Mouse (Mus musculus) testis, postnatal 14 days (tissue): Measurements from ENCODE around the gene Ms4a14.
"Not testable (repeated sequence)": the region's sequence is repeated elsewhere in the genome, so short reads cannot be mapped to it uniquely, and the experiment has no call there.

ENCODE experiments used
- DNase-seq: peaks from one replicate; pipeline ENCODE4 v3.0.0; 2021; ENCODE audit warnings: low spot score

Gene Ms4a14

GRCm38 (mm10) chr19:11314354-11314753 is at the start of gene Ms4a14:
Gene Ms4a14 (minus strand): TSS chr19:11314454.
- no peak for DNase-seq

GRCm38 (mm10) chr19:11362002-11362401 is 47.7 kb upstream of the Ms4a14 start:
- DNase-seq = no peak

- DNase-seq = no peak
Observed at GRCm38 (mm10) chr19:11360106-11360505, 45.9 kb upstream of the Ms4a14 start.

- no peak for DNase-seq
Observed at GRCm38 (mm10) chr19:11355730-11356129, 41.5 kb upstream of the Ms4a14 start.

GRCm38 (mm10) chr19:11351878-11352277 is 37.6 kb upstream of the Ms4a14 start:
- DNase-seq = no peak

- peak; percentile 6 for DNase-seq
Observed at GRCm38 (mm10) chr19:11349698-11350481, 35.6 kb upstream of the Ms4a14 start.

GRCm38 (mm10) chr19:11343992-11344391 is 29.7 kb upstream of the Ms4a14 start:
- DNase-seq = no peak

- no peak for DNase-seq
Observed at GRCm38 (mm10) chr19:11343147-11343546, 28.9 kb upstream of the Ms4a14 start.

GRCm38 (mm10) chr19:11335932-11336331 is 21.7 kb upstream of the Ms4a14 start, which contains the start of gene Ms4a7:
Gene Ms4a7 (minus strand): TSS chr19:11336146.
- no peak for DNase-seq

- DNase-seq = no peak
Observed at GRCm38 (mm10) chr19:11321123-11321522, 6.9 kb upstream of the Ms4a14 start.

- DNase-seq = no peak
Observed at GRCm38 (mm10) chr19:11316786-11317185, 2.5 kb upstream of the Ms4a14 start.

GRCm38 (mm10) chr19:11308888-11309287 is 5.4 kb downstream of the Ms4a14 start:
- DNase-seq = no peak

- not testable (repeated sequence) for DNase-seq
Observed at GRCm38 (mm10) chr19:11299529-11299928, 14.7 kb downstream of the Ms4a14 start.

- no peak for DNase-seq
Observed at GRCm38 (mm10) chr19:11298939-11299338, 15.3 kb downstream of the Ms4a14 start.

GRCm38 (mm10) chr19:11293616-11294015 is 20.6 kb downstream of the Ms4a14 start:
- DNase-seq = not testable (repeated sequence)

GRCm38 (mm10) chr19:11292990-11293389 is 21.3 kb downstream of the Ms4a14 start:
- DNase-seq = no peak

- no peak for DNase-seq
Observed at GRCm38 (mm10) chr19:11283773-11284172, 30.5 kb downstream of the Ms4a14 start, which contains the start of gene Ms4a5. Gene Ms4a5 (minus strand): TSS chr19:11283873.

GRCm38 (mm10) chr19:11280223-11280622 is 34.0 kb downstream of the Ms4a14 start:
- DNase-seq = no peak

GRCm38 (mm10) chr19:11276431-11276830 is 37.8 kb downstream of the Ms4a14 start:
- no peak for DNase-seq

- no peak for DNase-seq
Observed at GRCm38 (mm10) chr19:11266956-11267355, 47.3 kb downstream of the Ms4a14 start.

- no peak for DNase-seq
Observed at GRCm38 (mm10) chr19:11266052-11266845, 48.0 kb downstream of the Ms4a14 start, which contains the start of gene Ms4a1. Gene Ms4a1 (minus strand): TSS chr19:11266241.

- DNase-seq = no peak
Observed at GRCm38 (mm10) chr19:11264602-11265185, 49.6 kb downstream of the Ms4a14 start.
